Mouse (Mus musculus): ENCODE measurements at regions not wholly inside any gene's neighbourhood (a gene's known extent, or its start where the extent isn't known, plus 50 kb on each side); places are given as distances from the start of the nearest gene placed in this dataset.

GRCm38 (mm10) chr12:79998788-79999187 is 114.0 kb downstream of the Zfp36l1 start:
- Histone ChIP-seq H3K4me1 (peaks cover 61% of the 10 kb centered on the region), H3K4me2 (no peak overlapping the region), H3K27me3 (no peaks in the 10 kb centered on the region), H3K4me3 (replicated peaks) (no peak overlapping the region), H3K9ac (no peak overlapping the region), H3K27ac (peak overlapping the region; percentile 72), H3K9me3 (replicated peaks) (no peaks in the 10 kb centered on the region), H3K36me3 (no peaks in the 10 kb centered on the region)
- WGBS, result 51% methylated on average over 5 of the region's 5 CpGs
- ATAC-seq (replicated peaks; ENCODE audit: low FRiP score), result no peak

GRCm38 (mm10) chr12:79998339-79998738 is 114.5 kb downstream of the Zfp36l1 start:
- Histone ChIP-seq H3K9me3 (replicated peaks) (no peaks in the 10 kb centered on the region), H3K4me1 (peaks cover 65% of the 10 kb centered on the region), H3K27me3 (no peaks in the 10 kb centered on the region), H3K27ac (peak overlapping the region; percentile 81), H3K4me3 (replicated peaks) (no peak overlapping the region), H3K4me2 (no peak overlapping the region), H3K9ac (no peak overlapping the region), H3K36me3 (no peaks in the 10 kb centered on the region)
- no peak for ATAC-seq (replicated peaks; ENCODE audit: low FRiP score)
- WGBS, result 56% methylated on average over 2 of the region's 2 CpGs

- Histone ChIP-seq H3K36me3 (no peaks in the 10 kb centered on the region), H3K4me1 (peaks cover 60% of the 10 kb centered on the region), H3K27me3 (no peaks in the 10 kb centered on the region), H3K4me3 (replicated peaks) (no peak overlapping the region), H3K27ac (no peak overlapping the region), H3K4me2 (no peak overlapping the region), H3K9me3 (replicated peaks) (no peaks in the 10 kb centered on the region), H3K9ac (no peak overlapping the region)
- 62% methylated on average over 4 of the region's 4 CpGs for WGBS
- ATAC-seq (replicated peaks; ENCODE audit: low FRiP score), result no peak
These were observed 115.6 kb downstream of the Zfp36l1 start for GRCm38 (mm10) chr12:79997201-79997600.

GRCm38 (mm10) chr12:79995521-79996094 is 117.2 kb downstream of the Zfp36l1 start:
- Histone ChIP-seq H3K4me1 (peaks cover 61% of the 10 kb centered on the region), H3K9ac (no peak overlapping the region), H3K9me3 (replicated peaks) (no peaks in the 10 kb centered on the region), H3K27ac (peak overlapping the region; percentile 92; the same call in 1 of the 2 replicates), H3K36me3 (no peaks in the 10 kb centered on the region), H3K4me3 (replicated peaks) (no peak overlapping the region), H3K4me2 (no peak overlapping the region), H3K27me3 (no peaks in the 10 kb centered on the region)
- 90% methylated on average over 4 of the region's 4 CpGs for WGBS
- ATAC-seq (replicated peaks; ENCODE audit: low FRiP score), result no peak

GRCm38 (mm10) chr12:79993821-79994571 is 118.8 kb downstream of the Zfp36l1 start:
- H3K9me3 ChIP-seq (replicated peaks), result no peaks in the 10 kb centered on the region
- H3K27me3 ChIP-seq, result no peaks in the 10 kb centered on the region
- WGBS, result 36% methylated on average over 5 of the region's 5 CpGs
- H3K27ac ChIP-seq, result peak overlapping the region; percentile 92
- no peaks in the 10 kb centered on the region for H3K36me3 ChIP-seq
- no peak overlapping the region for H3K4me2 ChIP-seq
- no peak overlapping the region for H3K4me3 ChIP-seq (replicated peaks)
- no peak overlapping the region for H3K9ac ChIP-seq
- peak; percentile 88 for ATAC-seq (replicated peaks; ENCODE audit: low FRiP score)
- H3K4me1 ChIP-seq, result peaks cover 67% of the 10 kb centered on the region

- no peaks in the 10 kb centered on the region for H3K9me3 ChIP-seq (replicated peaks)
- 60% methylated on average over 5 of the region's 5 CpGs for WGBS
- H3K9ac ChIP-seq, result no peak overlapping the region
- no peak overlapping the region for H3K4me2 ChIP-seq
- ATAC-seq (replicated peaks; ENCODE audit: low FRiP score), result no peak
- H3K4me1 ChIP-seq, result peaks cover 71% of the 10 kb centered on the region
- no peaks in the 10 kb centered on the region for H3K36me3 ChIP-seq
- H3K27me3 ChIP-seq, result no peaks in the 10 kb centered on the region
- no peak overlapping the region for H3K4me3 ChIP-seq (replicated peaks)
- peak overlapping the region; percentile 73 for H3K27ac ChIP-seq
These were observed 121.5 kb downstream of the Zfp36l1 start for GRCm38 (mm10) chr12:79991279-79991678.

GRCm38 (mm10) chr12:79990751-79991150 is 122.1 kb downstream of the Zfp36l1 start:
- Histone ChIP-seq H3K4me3 (replicated peaks) (no peak overlapping the region), H3K9ac (no peak overlapping the region), H3K4me2 (no peak overlapping the region), H3K27me3 (no peaks in the 10 kb centered on the region), H3K36me3 (no peaks in the 10 kb centered on the region), H3K27ac (peak overlapping the region; percentile 73), H3K9me3 (replicated peaks) (no peaks in the 10 kb centered on the region), H3K4me1 (peaks cover 76% of the 10 kb centered on the region)
- no peak for ATAC-seq (replicated peaks; ENCODE audit: low FRiP score)
- WGBS, result 57% methylated on average over 4 of the region's 4 CpGs

GRCm38 (mm10) chr12:79989582-79990110 is 123.2 kb downstream of the Zfp36l1 start:
- Histone ChIP-seq H3K27me3 (no peaks in the 10 kb centered on the region), H3K4me1 (peaks cover 67% of the 10 kb centered on the region), H3K27ac (peak overlapping the region; percentile 73), H3K4me2 (no peak overlapping the region), H3K36me3 (no peaks in the 10 kb centered on the region), H3K4me3 (replicated peaks) (no peak overlapping the region), H3K9ac (no peak overlapping the region), H3K9me3 (replicated peaks) (no peaks in the 10 kb centered on the region)
- no peak for ATAC-seq (replicated peaks; ENCODE audit: low FRiP score)
- 50% methylated on average over 9 of the region's 9 CpGs for whole genome bisulfite sequencing

GRCm38 (mm10) chr12:79988401-79989358 is 124.1 kb downstream of the Zfp36l1 start:
- no peak for ATAC-seq (replicated peaks; ENCODE audit: low FRiP score)
- 77% methylated on average over 11 of the region's 11 CpGs for WGBS
- Histone ChIP-seq H3K4me3 (replicated peaks) (no peak overlapping the region), H3K4me2 (no peak overlapping the region), H3K4me1 (peaks cover 65% of the 10 kb centered on the region), H3K36me3 (no peaks in the 10 kb centered on the region), H3K27ac (peak overlapping the region; percentile 73), H3K9ac (peak overlapping the region; percentile 4; the same call in 1 of the 2 replicates), H3K27me3 (no peaks in the 10 kb centered on the region), H3K9me3 (replicated peaks) (no peaks in the 10 kb centered on the region)

- Histone ChIP-seq H3K4me2 (no peak overlapping the region), H3K9ac (no peak overlapping the region), H3K36me3 (no peaks in the 10 kb centered on the region), H3K27ac (peak overlapping the region; percentile 89), H3K27me3 (no peaks in the 10 kb centered on the region), H3K4me1 (peaks cover 54% of the 10 kb centered on the region), H3K4me3 (replicated peaks) (no peak overlapping the region), H3K9me3 (replicated peaks) (no peaks in the 10 kb centered on the region)
- 34% methylated on average over 9 of the region's 9 CpGs for WGBS
- ATAC-seq (replicated peaks; ENCODE audit: low FRiP score), result no peak; the same call in 1 of the 2 replicates
These were observed 126.4 kb downstream of the Zfp36l1 start for GRCm38 (mm10) chr12:79986241-79986976.

- Histone ChIP-seq H3K4me3 (replicated peaks) (no peak overlapping the region), H3K4me1 (peaks cover 42% of the 10 kb centered on the region), H3K9ac (no peak overlapping the region), H3K36me3 (no peaks in the 10 kb centered on the region), H3K4me2 (no peak overlapping the region), H3K27me3 (no peaks in the 10 kb centered on the region), H3K9me3 (replicated peaks) (no peaks in the 10 kb centered on the region), H3K27ac (no peak overlapping the region; the same call in 1 of the 2 replicates)
- 83% methylated on average over 5 of the region's 5 CpGs for WGBS
- no peak for ATAC-seq (replicated peaks; ENCODE audit: low FRiP score)
These were observed 127.6 kb downstream of the Zfp36l1 start for GRCm38 (mm10) chr12:79984985-79985747.
